Mouse (Mus musculus): Measurements from ENCODE around the gene Tmod3. TPM values are rescaled to one million over a fixed set of nuclear protein-coding genes. Genes with fewer than 3 reads are reported as not detected.
"Not testable (repeated sequence)": the region's sequence is repeated elsewhere in the genome, so short reads cannot be mapped to it uniquely, and the experiment has no call there.

Gene Tmod3
- polyA plus RNA-seq, 1 experiment from 2014 or later = 125 TPM

GRCm38 (mm10) chr9:75545514-75545913, 13.9 kb downstream of the Tmod3 start:
- H3K36me3 ChIP-seq (ENCODE audit: control insufficient read depth, insufficient read depth, low read length) = no peaks in the 10 kb centered on the region
- H3K27me3 ChIP-seq (replicated peaks; ENCODE audit: control insufficient read depth, insufficient read depth, low read length) = no peaks in the 10 kb centered on the region
- H3K9ac ChIP-seq (ENCODE audit: low read depth, low read length) = no peak overlapping the region
- peaks cover 4% of the 10 kb centered on the region; the same call in 1 of the 2 replicates for H3K9me3 ChIP-seq (ENCODE audit: control insufficient read depth, low read length)
- DNase-seq (ENCODE audit: low spot score) (no peak), ATAC-seq (ENCODE audit: low read depth) (0 out of 2 replicates have a peak, but pooled peaks have one; percentile 28)
- no peak overlapping the region for H3K4me3 ChIP-seq (ENCODE audit: low read depth, low read length)
- 0 out of 2 replicates have a peak, but pooled peaks cover 14% of the 10 kb centered on the region for H3K4me1 ChIP-seq (ENCODE audit: control insufficient read depth, insufficient read depth, low read length)
- H3K27ac ChIP-seq (replicated peaks; ENCODE audit: low read depth, low read length) = no peak overlapping the region
- WGBS = 83% methylated on average over 8 of the region's 8 CpGs
- H3K4me2 ChIP-seq (ENCODE audit: low read depth, low read length) = no peak overlapping the region

- no peak overlapping the region for H3K4me2 ChIP-seq (ENCODE audit: low read depth, low read length)
- H3K4me1 ChIP-seq (ENCODE audit: control insufficient read depth, insufficient read depth, low read length) = 0 out of 2 replicates have a peak, but pooled peaks cover 8% of the 10 kb centered on the region
- H3K9me3 ChIP-seq (ENCODE audit: control insufficient read depth, low read length) = no peaks in the 10 kb centered on the region
- H3K27me3 ChIP-seq (replicated peaks; ENCODE audit: control insufficient read depth, insufficient read depth, low read length) = no peaks in the 10 kb centered on the region
- no peaks in the 10 kb centered on the region for H3K36me3 ChIP-seq (ENCODE audit: control insufficient read depth, insufficient read depth, low read length)
- DNase-seq (ENCODE audit: low spot score) = no peak
- H3K4me3 ChIP-seq (ENCODE audit: low read depth, low read length) = no peak overlapping the region
- no peak overlapping the region for H3K9ac ChIP-seq (ENCODE audit: low read depth, low read length)
- no peak for ATAC-seq (ENCODE audit: low read depth)
- WGBS = 16% methylated on average over 5 of the region's 5 CpGs
- H3K27ac ChIP-seq (replicated peaks; ENCODE audit: low read depth, low read length) = no peak overlapping the region
Observed at GRCm38 (mm10) chr9:75541497-75541896, 18.0 kb downstream of the Tmod3 start.

- Histone ChIP-seq H3K9ac (ENCODE audit: low read depth, low read length) (no peak overlapping the region), H3K27ac (replicated peaks; ENCODE audit: low read depth, low read length) (no peak overlapping the region), H3K27me3 (replicated peaks; ENCODE audit: control insufficient read depth, insufficient read depth, low read length) (no peaks in the 10 kb centered on the region), H3K9me3 (ENCODE audit: control insufficient read depth, low read length) (no peaks in the 10 kb centered on the region), H3K4me1 (ENCODE audit: control insufficient read depth, insufficient read depth, low read length) (no peaks in the 10 kb centered on the region), H3K4me3 (ENCODE audit: low read depth, low read length) (no peak overlapping the region), H3K36me3 (ENCODE audit: control insufficient read depth, insufficient read depth, low read length) (peaks cover 6% of the 10 kb centered on the region), H3K4me2 (ENCODE audit: low read depth, low read length) (no peak overlapping the region)
- 77% methylated on average over 1 of the region's 1 CpGs for WGBS
- no peak for DNase-seq (ENCODE audit: low spot score)
- ATAC-seq (ENCODE audit: low read depth) = no peak
Observed at GRCm38 (mm10) chr9:75536422-75536821, 23.0 kb downstream of the Tmod3 start.

GRCm38 (mm10) chr9:75534431-75534962, 25.0 kb downstream of the Tmod3 start:
- Histone ChIP-seq H3K4me2 (ENCODE audit: low read depth, low read length) (no peak overlapping the region), H3K4me1 (ENCODE audit: control insufficient read depth, insufficient read depth, low read length) (no peaks in the 10 kb centered on the region), H3K27me3 (replicated peaks; ENCODE audit: control insufficient read depth, insufficient read depth, low read length) (no peaks in the 10 kb centered on the region), H3K36me3 (ENCODE audit: control insufficient read depth, insufficient read depth, low read length) (peaks cover 12% of the 10 kb centered on the region), H3K9me3 (ENCODE audit: control insufficient read depth, low read length) (no peaks in the 10 kb centered on the region), H3K9ac (ENCODE audit: low read depth, low read length) (no peak overlapping the region), H3K4me3 (ENCODE audit: low read depth, low read length) (no peak overlapping the region), H3K27ac (replicated peaks; ENCODE audit: low read depth, low read length) (no peak overlapping the region)
- ATAC-seq (ENCODE audit: low read depth) (no peak), DNase-seq (ENCODE audit: low spot score) (no peak)
- 82% methylated on average over 8 of the region's 8 CpGs for WGBS

- not testable (repeated sequence) for H3K4me1 ChIP-seq (ENCODE audit: control insufficient read depth, insufficient read depth, low read length); H3K9ac ChIP-seq (ENCODE audit: low read depth, low read length); H3K4me3 ChIP-seq (ENCODE audit: low read depth, low read length); ATAC-seq (ENCODE audit: low read depth); H3K27me3 ChIP-seq (replicated peaks; ENCODE audit: control insufficient read depth, insufficient read depth, low read length); H3K9me3 ChIP-seq (ENCODE audit: control insufficient read depth, low read length); H3K4me2 ChIP-seq (ENCODE audit: low read depth, low read length); DNase-seq (ENCODE audit: low spot score); H3K27ac ChIP-seq (replicated peaks; ENCODE audit: low read depth, low read length)
- 62% methylated on average over 8 of the region's 9 CpGs for WGBS
- H3K36me3 ChIP-seq (ENCODE audit: control insufficient read depth, insufficient read depth, low read length) = peaks cover 24% of the 10 kb centered on the region
Observed at GRCm38 (mm10) chr9:75532989-75533388, 26.5 kb downstream of the Tmod3 start.

- Histone ChIP-seq H3K27me3 (replicated peaks; ENCODE audit: control insufficient read depth, insufficient read depth, low read length) (no peaks in the 10 kb centered on the region), H3K4me3 (ENCODE audit: low read depth, low read length) (no peak overlapping the region), H3K27ac (replicated peaks; ENCODE audit: low read depth, low read length) (no peak overlapping the region), H3K36me3 (ENCODE audit: control insufficient read depth, insufficient read depth, low read length) (peaks cover 29% of the 10 kb centered on the region), H3K9ac (ENCODE audit: low read depth, low read length) (no peak overlapping the region), H3K4me2 (ENCODE audit: low read depth, low read length) (no peak overlapping the region), H3K4me1 (ENCODE audit: control insufficient read depth, insufficient read depth, low read length) (no peaks in the 10 kb centered on the region), H3K9me3 (ENCODE audit: control insufficient read depth, low read length) (no peaks in the 10 kb centered on the region)
- WGBS = 89% methylated on average over 7 of the region's 7 CpGs
- DNase-seq (ENCODE audit: low spot score) (no peak), ATAC-seq (ENCODE audit: low read depth) (no peak)
Observed at GRCm38 (mm10) chr9:75532461-75532860, 27.0 kb downstream of the Tmod3 start.

- ATAC-seq (ENCODE audit: low read depth) (no peak), DNase-seq (ENCODE audit: low spot score) (no peak)
- Histone ChIP-seq H3K9ac (ENCODE audit: low read depth, low read length) (no peak overlapping the region), H3K27me3 (replicated peaks; ENCODE audit: control insufficient read depth, insufficient read depth, low read length) (no peaks in the 10 kb centered on the region), H3K9me3 (ENCODE audit: control insufficient read depth, low read length) (no peaks in the 10 kb centered on the region), H3K4me1 (ENCODE audit: control insufficient read depth, insufficient read depth, low read length) (no peaks in the 10 kb centered on the region), H3K4me3 (ENCODE audit: low read depth, low read length) (no peak overlapping the region), H3K36me3 (ENCODE audit: control insufficient read depth, insufficient read depth, low read length) (peaks cover 30% of the 10 kb centered on the region), H3K4me2 (ENCODE audit: low read depth, low read length) (no peak overlapping the region), H3K27ac (replicated peaks; ENCODE audit: low read depth, low read length) (no peak overlapping the region)
- 66% methylated on average over 5 of the region's 5 CpGs for WGBS
Observed at GRCm38 (mm10) chr9:75529358-75529757, 30.1 kb downstream of the Tmod3 start.

- Histone ChIP-seq H3K27ac (replicated peaks; ENCODE audit: low read depth, low read length) (no peak overlapping the region), H3K9me3 (ENCODE audit: control insufficient read depth, low read length) (no peaks in the 10 kb centered on the region), H3K4me2 (ENCODE audit: low read depth, low read length) (no peak overlapping the region), H3K4me1 (ENCODE audit: control insufficient read depth, insufficient read depth, low read length) (no peaks in the 10 kb centered on the region), H3K27me3 (replicated peaks; ENCODE audit: control insufficient read depth, insufficient read depth, low read length) (no peaks in the 10 kb centered on the region), H3K4me3 (ENCODE audit: low read depth, low read length) (no peak overlapping the region), H3K36me3 (ENCODE audit: control insufficient read depth, insufficient read depth, low read length) (peaks cover 33% of the 10 kb centered on the region), H3K9ac (ENCODE audit: low read depth, low read length) (no peak overlapping the region)
- 93% methylated on average over 9 of the region's 9 CpGs for WGBS
- DNase-seq (ENCODE audit: low spot score) = no peak
- no peak for ATAC-seq (ENCODE audit: low read depth)
Observed at GRCm38 (mm10) chr9:75528096-75528495, 31.4 kb downstream of the Tmod3 start.

GRCm38 (mm10) chr9:75527368-75528059, 31.9 kb downstream of the Tmod3 start:
- peak; percentile 78 for ATAC-seq (ENCODE audit: low read depth)
- Histone ChIP-seq H3K36me3 (ENCODE audit: control insufficient read depth, insufficient read depth, low read length) (peaks cover 33% of the 10 kb centered on the region), H3K4me3 (ENCODE audit: low read depth, low read length) (no peak overlapping the region), H3K27me3 (replicated peaks; ENCODE audit: control insufficient read depth, insufficient read depth, low read length) (no peaks in the 10 kb centered on the region), H3K27ac (replicated peaks; ENCODE audit: low read depth, low read length) (no peak overlapping the region), H3K4me2 (ENCODE audit: low read depth, low read length) (no peak overlapping the region), H3K9me3 (ENCODE audit: control insufficient read depth, low read length) (no peaks in the 10 kb centered on the region), H3K9ac (ENCODE audit: low read depth, low read length) (no peak overlapping the region), H3K4me1 (ENCODE audit: control insufficient read depth, insufficient read depth, low read length) (no peaks in the 10 kb centered on the region)
- WGBS = 77% methylated on average over 13 of the region's 13 CpGs
- peak; percentile 73 for DNase-seq (ENCODE audit: low spot score)
